Mouse (Mus musculus) forebrain, embryonic 13.5 days (tissue): ENCODE results near the gene St8sia6. TPM values are rescaled to one million over a fixed set of nuclear protein-coding genes. Genes with fewer than 3 reads are reported as not detected.
"Not testable (repeated sequence)": the region's sequence is repeated elsewhere in the genome, so short reads cannot be mapped to it uniquely, and the experiment has no call there.

Experiments
- ATAC-seq: fragments of 200-750 bp; cut with Nextera tagmentation; 2 replicates; pipeline ENCODE4 v1.8.0; 2017
- H3K27ac ChIP-seq: fragments of 300-500 bp; sonication (generic); 2 replicates; pipeline ENCODE4 v1.5.1; 2015; ENCODE audit warnings: inconsistent platforms, mild to moderate bottlenecking, moderate library complexity
- H3K27me3 ChIP-seq: fragments of 300-500 bp; sonication (generic); 2 replicates; pipeline ENCODE4 v1.6.1; 2015; ENCODE audit warnings: mild to moderate bottlenecking, inconsistent platforms
- H3K36me3 ChIP-seq: fragments of 300-500 bp; sonication (generic); 2 replicates; pipeline ENCODE4 v1.6.1; 2015; ENCODE audit warnings: mild to moderate bottlenecking, inconsistent platforms; ENCODE audit not compliant: poor library complexity, severe bottlenecking
- H3K4me1 ChIP-seq: fragments of 300-500 bp; sonication (generic); 2 replicates; pipeline ENCODE4 v1.6.1; 2015; ENCODE audit warnings: inconsistent platforms
- H3K4me2 ChIP-seq: fragments of 300-500 bp; sonication (generic); 2 replicates; pipeline ENCODE4 v1.6.1; 2015; ENCODE audit warnings: inconsistent platforms, mild to moderate bottlenecking, moderate library complexity
- H3K4me3 ChIP-seq: fragments of 300-500 bp; sonication (generic); 2 replicates; pipeline ENCODE4 v1.5.1; 2015; ENCODE audit warnings: mild to moderate bottlenecking, inconsistent platforms
- H3K9ac ChIP-seq: fragments of 300-500 bp; sonication (generic); 2 replicates; pipeline ENCODE4 v1.6.1; 2015; ENCODE audit warnings: mild to moderate bottlenecking, inconsistent platforms
- H3K9me3 ChIP-seq: fragments of 300-500 bp; sonication (generic); replicated peaks from 2 replicates; pipeline ENCODE4 v1.6.1; 2016; ENCODE audit warnings: inconsistent platforms
- WGBS: fragments of 180-500 bp; shearing (Covaris S2); methylation state at CpG from one replicate; pipeline ENCODE4 v1.1.7; 2015; 5-methylcytosine and 5-hydroxymethylcytosine counted together
- polyA plus RNA-seq: library from polyadenylated mRNA; unstranded; fragments of >200 nt; fragmentation: Nextera tagmentation; extraction: Ambion mirVana; gene quantifications from 2 replicates; pipeline ENCODE4 v1.2.1, GENCODE M21; 2015

The St8sia6 gene
- polyA plus RNA-seq, 1 experiment from 2014 or later: 0.21 TPM

GRCm38 (mm10) chr2:13697514-13697913 lies 96.3 kb downstream of the St8sia6 start:
- H3K4me1 ChIP-seq: no peaks in the 10 kb centered on the region
- no peaks in the 10 kb centered on the region for H3K36me3 ChIP-seq
- no peaks in the 10 kb centered on the region for H3K27me3 ChIP-seq
- no peak overlapping the region for H3K9ac ChIP-seq
- ATAC-seq: no peak
- no peak overlapping the region for H3K4me2 ChIP-seq
- H3K9me3 ChIP-seq: no peaks in the 10 kb centered on the region
- no peak overlapping the region for H3K27ac ChIP-seq
- H3K4me3 ChIP-seq: no peak overlapping the region

- 78% methylated on average over 2 of the region's 2 CpGs for WGBS
- H3K27ac ChIP-seq: no peak overlapping the region
- H3K4me2 ChIP-seq: no peak overlapping the region
- ATAC-seq: no peak
- H3K9me3 ChIP-seq: no peaks in the 10 kb centered on the region
- H3K9ac ChIP-seq: no peak overlapping the region
- H3K27me3 ChIP-seq: no peaks in the 10 kb centered on the region
- no peaks in the 10 kb centered on the region for H3K4me1 ChIP-seq
- no peaks in the 10 kb centered on the region for H3K36me3 ChIP-seq
- no peak overlapping the region for H3K4me3 ChIP-seq
Measured at GRCm38 (mm10) chr2:13694417-13694816, 99.4 kb downstream of the St8sia6 start.

GRCm38 (mm10) chr2:13684380-13684779 lies 109.5 kb downstream of the St8sia6 start:
- ATAC-seq: no peak
- Histone ChIP-seq H3K27ac (no peak overlapping the region), H3K4me2 (no peak overlapping the region), H3K27me3 (no peaks in the 10 kb centered on the region), H3K9me3 (no peaks in the 10 kb centered on the region), H3K4me3 (no peak overlapping the region), H3K4me1 (no peaks in the 10 kb centered on the region), H3K36me3 (no peaks in the 10 kb centered on the region), H3K9ac (no peak overlapping the region)
- WGBS: 89% methylated on average over 4 of the region's 4 CpGs

- WGBS: 83% methylated on average over 2 of the region's 2 CpGs
- no peak overlapping the region for H3K4me3 ChIP-seq
- no peaks in the 10 kb centered on the region for H3K27me3 ChIP-seq
- H3K9ac ChIP-seq: no peak overlapping the region
- no peaks in the 10 kb centered on the region for H3K36me3 ChIP-seq
- peak; percentile 30; the same call in 1 of the 2 replicates for ATAC-seq
- no peaks in the 10 kb centered on the region for H3K4me1 ChIP-seq
- no peak overlapping the region for H3K4me2 ChIP-seq
- no peak overlapping the region for H3K27ac ChIP-seq
- no peaks in the 10 kb centered on the region for H3K9me3 ChIP-seq
Measured at GRCm38 (mm10) chr2:13683205-13683570, 110.7 kb downstream of the St8sia6 start.

GRCm38 (mm10) chr2:13682488-13683204 lies 111.2 kb downstream of the St8sia6 start:
- no peak overlapping the region for H3K27ac ChIP-seq
- 70% methylated on average over 4 of the region's 4 CpGs for WGBS
- H3K4me2 ChIP-seq: no peak overlapping the region
- no peaks in the 10 kb centered on the region for H3K4me1 ChIP-seq
- H3K27me3 ChIP-seq: no peaks in the 10 kb centered on the region
- no peak overlapping the region for H3K4me3 ChIP-seq
- H3K9ac ChIP-seq: no peak overlapping the region
- H3K36me3 ChIP-seq: no peaks in the 10 kb centered on the region
- no peaks in the 10 kb centered on the region for H3K9me3 ChIP-seq
- peak; percentile 65; the same call in 1 of the 2 replicates for ATAC-seq

GRCm38 (mm10) chr2:13672946-13673345 lies 120.9 kb downstream of the St8sia6 start:
- no peaks in the 10 kb centered on the region for H3K27me3 ChIP-seq
- no peak overlapping the region for H3K27ac ChIP-seq
- no peak overlapping the region for H3K4me2 ChIP-seq
- no peak overlapping the region for H3K9ac ChIP-seq
- no peaks in the 10 kb centered on the region for H3K9me3 ChIP-seq
- H3K36me3 ChIP-seq: no peaks in the 10 kb centered on the region
- no peaks in the 10 kb centered on the region for H3K4me1 ChIP-seq
- ATAC-seq: no peak
- no peak overlapping the region for H3K4me3 ChIP-seq
- 66% methylated on average over 3 of the region's 3 CpGs for WGBS

GRCm38 (mm10) chr2:13672426-13672825 lies 121.4 kb downstream of the St8sia6 start:
- Histone ChIP-seq H3K9me3 (no peaks in the 10 kb centered on the region), H3K4me2 (no peak overlapping the region), H3K27me3 (no peaks in the 10 kb centered on the region), H3K27ac (no peak overlapping the region), H3K4me3 (no peak overlapping the region), H3K9ac (no peak overlapping the region), H3K36me3 (no peaks in the 10 kb centered on the region), H3K4me1 (no peaks in the 10 kb centered on the region)
- WGBS: 85% methylated on average over 12 of the region's 12 CpGs
- ATAC-seq: no peak

- no peak overlapping the region for H3K4me3 ChIP-seq
- H3K27me3 ChIP-seq: no peaks in the 10 kb centered on the region
- H3K4me2 ChIP-seq: no peak overlapping the region
- H3K27ac ChIP-seq: no peak overlapping the region
- no peaks in the 10 kb centered on the region for H3K9me3 ChIP-seq
- no peak for ATAC-seq
- no peak overlapping the region for H3K9ac ChIP-seq
- H3K36me3 ChIP-seq: no peaks in the 10 kb centered on the region
- 72% methylated on average over 1 of the region's 1 CpGs for WGBS
- no peaks in the 10 kb centered on the region for H3K4me1 ChIP-seq
Measured at GRCm38 (mm10) chr2:13634866-13635265, 159.0 kb downstream of the St8sia6 start.

GRCm38 (mm10) chr2:13630136-13630832 lies 163.6 kb downstream of the St8sia6 start:
- ATAC-seq: no peak
- WGBS: 84% methylated on average over 7 of the region's 7 CpGs

GRCm38 (mm10) chr2:13603636-13604035 lies 190.2 kb downstream of the St8sia6 start:
- H3K4me2 ChIP-seq, H3K4me3 ChIP-seq, H3K27me3 ChIP-seq, H3K9me3 ChIP-seq, H3K9ac ChIP-seq, H3K36me3 ChIP-seq, H3K27ac ChIP-seq, ATAC-seq, H3K4me1 ChIP-seq: not testable (repeated sequence)
- 84% methylated on average over 5 of the region's 5 CpGs for WGBS

More at GRCm38 (mm10) chr2:13630136-13630832, 163.6 kb downstream of the St8sia6 start:
- Histone ChIP-seq H3K9ac (no peak overlapping the region), H3K27me3 (no peaks in the 10 kb centered on the region), H3K36me3 (no peaks in the 10 kb centered on the region), H3K9me3 (no peaks in the 10 kb centered on the region), H3K4me1 (no peaks in the 10 kb centered on the region), H3K4me3 (no peak overlapping the region), H3K27ac (no peak overlapping the region), H3K4me2 (no peak overlapping the region)

- no peaks in the 10 kb centered on the region for H3K27me3 ChIP-seq
- no peaks in the 10 kb centered on the region for H3K9me3 ChIP-seq
- no peak for ATAC-seq
- H3K27ac ChIP-seq: no peak overlapping the region
- H3K4me1 ChIP-seq: no peaks in the 10 kb centered on the region
- H3K36me3 ChIP-seq: no peaks in the 10 kb centered on the region
- no peak overlapping the region for H3K4me3 ChIP-seq
- H3K9ac ChIP-seq: no peak overlapping the region
- no peak overlapping the region for H3K4me2 ChIP-seq
Measured at GRCm38 (mm10) chr2:13603093-13603492, 190.8 kb downstream of the St8sia6 start.
